Mouse (Mus musculus) heart, embryonic 15.5 days (tissue): ENCODE measurements at regions not wholly inside any gene's neighbourhood (a gene's known extent, or its start where the extent isn't known, plus 50 kb on each side); places are given as distances from the start of the nearest gene placed in this dataset.

Experiments
- ATAC-seq: fragments of 200-750 bp; cut with Nextera tagmentation; replicated peaks from 2 replicates; pipeline ENCODE4 v1.8.0; 2017; ENCODE audit warnings: low read depth, moderate TSS enrichment; ENCODE audit not compliant: insufficient number of reproducible peaks, insufficient read depth, low FRiP score
- H3K27ac ChIP-seq: fragments of 300-500 bp; sonication (generic); 2 replicates; pipeline ENCODE4 v1.5.1; 2015; ENCODE audit warnings: mild to moderate bottlenecking, inconsistent platforms
- H3K27me3 ChIP-seq: fragments of 300-500 bp; sonication (generic); 2 replicates; pipeline ENCODE4 v1.6.1; 2015; ENCODE audit warnings: inconsistent platforms
- H3K36me3 ChIP-seq: fragments of 300-500 bp; sonication (generic); 2 replicates; pipeline ENCODE4 v1.6.1; 2015; ENCODE audit warnings: mild to moderate bottlenecking, inconsistent platforms
- H3K4me1 ChIP-seq: fragments of 300-500 bp; sonication (generic); replicated peaks from 2 replicates; pipeline ENCODE4 v1.6.1; 2015; ENCODE audit warnings: inconsistent platforms
- H3K4me2 ChIP-seq: fragments of 300-500 bp; sonication (generic); 2 replicates; pipeline ENCODE4 v1.6.1; 2015; ENCODE audit warnings: inconsistent platforms, mild to moderate bottlenecking, moderate library complexity
- H3K4me3 ChIP-seq: fragments of 300-500 bp; sonication (generic); 2 replicates; pipeline ENCODE4 v1.5.1; 2015; ENCODE audit warnings: mild to moderate bottlenecking, inconsistent platforms
- H3K9ac ChIP-seq: fragments of 300-500 bp; sonication (generic); 2 replicates; pipeline ENCODE4 v1.6.1; 2015; ENCODE audit warnings: mild to moderate bottlenecking, inconsistent platforms
- H3K9me3 ChIP-seq: fragments of 300-500 bp; sonication (generic); replicated peaks from 2 replicates; pipeline ENCODE4 v1.6.1; 2016; ENCODE audit warnings: inconsistent platforms
- WGBS: fragments of 180-500 bp; shearing (Covaris S2); methylation state at CpG from one replicate; pipeline ENCODE4 v1.1.7; 2015; ENCODE audit warnings: mixed read lengths; 5-methylcytosine and 5-hydroxymethylcytosine counted together

DNA sequence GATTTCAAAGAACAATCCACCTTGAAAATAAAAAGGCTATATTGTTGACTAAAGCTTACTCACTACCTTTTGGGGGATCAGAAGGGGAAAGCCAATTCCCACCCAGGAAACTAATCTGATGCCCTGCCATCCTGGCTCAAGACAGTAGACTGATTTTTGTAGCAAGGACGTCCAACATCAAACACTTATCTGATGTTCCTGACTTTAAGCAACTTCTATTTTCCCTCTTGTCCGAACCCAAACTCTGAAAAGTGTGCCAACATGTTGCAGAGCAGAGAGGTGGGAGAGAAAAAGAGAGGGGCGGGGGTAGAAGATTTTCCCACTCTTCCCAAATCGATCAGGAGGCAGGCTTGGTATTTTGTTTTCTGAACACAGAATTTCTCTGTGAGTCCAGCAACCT is 201.0 kb downstream of the Nr2f2 start:
- WGBS: 57% methylated on average over 4 of the region's 4 CpGs
- Histone ChIP-seq H3K9me3 (no peaks in the 10 kb centered on the region), H3K9ac (no peak overlapping the region), H3K27ac (no peak overlapping the region), H3K4me1 (no peaks in the 10 kb centered on the region), H3K36me3 (no peaks in the 10 kb centered on the region), H3K27me3 (no peaks in the 10 kb centered on the region), H3K4me3 (no peak overlapping the region), H3K4me2 (no peak overlapping the region)
- ATAC-seq: no peak

DNA sequence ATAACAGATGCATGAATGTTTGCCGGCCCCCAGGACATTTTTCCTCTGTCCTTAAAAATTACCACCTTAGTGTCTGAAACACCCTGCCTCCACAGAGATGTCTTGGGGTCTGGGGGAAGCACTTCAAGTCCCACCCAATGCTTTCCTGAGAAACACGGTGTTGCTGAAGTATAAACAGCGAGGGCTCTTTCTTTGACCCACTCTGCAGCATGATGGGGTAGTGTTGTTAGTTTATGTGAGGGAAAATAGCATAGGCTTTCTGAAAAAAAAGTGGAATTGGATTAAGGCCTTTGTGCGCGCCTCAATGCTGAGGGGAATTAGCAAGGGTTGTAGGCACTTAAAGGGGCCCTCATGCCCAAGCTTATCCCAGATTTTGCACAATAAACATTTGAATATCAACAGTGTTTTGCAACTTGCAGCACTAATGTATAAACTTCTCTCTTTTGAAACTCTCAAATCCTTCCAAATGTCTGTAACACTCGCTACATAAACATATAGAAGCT is 201.8 kb downstream of the Nr2f2 start:
- Histone ChIP-seq H3K27ac (no peak overlapping the region), H3K4me2 (no peak overlapping the region), H3K27me3 (no peaks in the 10 kb centered on the region), H3K9me3 (no peaks in the 10 kb centered on the region), H3K4me1 (no peaks in the 10 kb centered on the region), H3K9ac (no peak overlapping the region), H3K36me3 (no peaks in the 10 kb centered on the region), H3K4me3 (no peak overlapping the region)
- no peak for ATAC-seq
- WGBS: 62% methylated on average over 6 of the region's 6 CpGs

DNA sequence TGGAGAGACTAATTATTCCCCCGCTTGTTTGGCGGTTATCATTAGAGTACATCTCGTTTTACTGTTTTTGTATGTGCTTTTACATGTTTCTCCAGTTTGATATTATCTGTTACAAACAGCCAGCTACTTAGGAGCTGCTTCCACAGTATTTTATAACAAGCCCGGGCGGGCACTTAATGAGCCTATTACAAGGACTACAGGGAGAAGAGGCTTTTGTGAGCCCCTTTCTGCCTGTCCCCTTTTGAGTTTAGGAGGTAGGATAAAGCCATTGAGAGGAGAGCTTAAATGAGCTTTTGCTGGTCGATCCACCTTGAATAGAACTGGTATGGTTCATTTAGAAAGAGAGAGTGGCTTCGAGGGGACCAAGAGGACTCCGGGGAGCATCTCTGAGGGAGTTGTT is 208.0 kb downstream of the Nr2f2 start:
- H3K36me3 ChIP-seq: no peaks in the 10 kb centered on the region
- H3K4me3 ChIP-seq: no peak overlapping the region
- H3K4me2 ChIP-seq: no peak overlapping the region
- no peak overlapping the region for H3K9ac ChIP-seq
- H3K4me1 ChIP-seq: no peaks in the 10 kb centered on the region
- ATAC-seq: no peak
- 74% methylated on average over 8 of the region's 8 CpGs for WGBS
- no peaks in the 10 kb centered on the region for H3K9me3 ChIP-seq
- no peak overlapping the region for H3K27ac ChIP-seq
- H3K27me3 ChIP-seq: no peaks in the 10 kb centered on the region

DNA sequence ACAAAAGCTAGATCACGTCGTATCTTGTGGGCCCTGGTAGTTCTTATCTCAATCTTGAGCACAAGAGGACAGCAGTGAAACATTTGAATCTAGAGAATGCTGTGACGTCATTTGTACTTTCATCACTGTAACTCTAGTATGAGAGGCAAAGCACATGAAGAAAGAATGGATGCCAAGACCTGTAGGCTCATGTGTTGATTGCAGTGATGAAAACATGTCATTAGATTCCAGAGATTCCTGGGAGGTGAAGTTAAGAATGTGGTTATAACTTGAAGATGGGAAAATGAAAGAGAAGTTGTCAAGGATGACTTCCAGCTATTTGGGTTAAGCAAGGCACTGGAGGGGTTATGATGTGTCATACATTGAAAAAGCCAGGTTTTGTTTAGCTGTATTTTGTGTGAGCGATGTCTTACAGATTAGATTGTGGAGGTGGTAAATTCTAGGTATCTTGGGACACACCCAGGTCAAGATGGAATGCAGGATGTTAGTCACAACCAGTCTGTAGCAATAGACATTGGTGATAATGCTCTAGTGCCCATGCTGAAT is 221.7 kb downstream of the Nr2f2 start:
- 48% methylated on average over 4 of the region's 4 CpGs for WGBS
- ATAC-seq: no peak

DNA sequence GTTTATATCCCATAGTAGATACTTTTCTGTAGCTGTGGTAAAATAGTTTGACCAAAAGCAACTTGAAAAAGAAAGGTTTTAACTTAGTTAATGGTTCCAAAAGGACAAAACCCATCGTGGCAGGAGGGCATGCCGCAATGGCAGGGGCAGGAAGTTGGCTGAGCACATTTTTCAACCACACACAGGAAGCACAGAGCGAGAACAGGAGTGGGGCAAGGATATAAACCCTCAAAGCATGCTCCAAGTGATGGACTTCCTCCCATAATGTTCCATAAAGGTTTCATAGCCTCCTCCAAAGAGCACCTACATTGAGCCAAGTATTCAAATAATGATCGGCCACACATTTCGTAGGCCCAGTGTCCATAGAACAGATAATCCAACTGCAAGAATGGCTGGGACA is 229.7 kb downstream of the Nr2f2 start:
- Histone ChIP-seq H3K27me3 (no peaks in the 10 kb centered on the region), H3K27ac (no peak overlapping the region), H3K4me1 (no peaks in the 10 kb centered on the region), H3K9ac (no peak overlapping the region), H3K4me2 (no peak overlapping the region), H3K36me3 (no peaks in the 10 kb centered on the region), H3K4me3 (no peak overlapping the region), H3K9me3 (no peaks in the 10 kb centered on the region)
- WGBS: 79% methylated on average over 5 of the region's 5 CpGs
- no peak for ATAC-seq

More for the DNA sequence above, 221.7 kb downstream of the Nr2f2 start:
- no peaks in the 10 kb centered on the region for H3K4me1 ChIP-seq
- H3K36me3 ChIP-seq: no peaks in the 10 kb centered on the region
- H3K27ac ChIP-seq: no peak overlapping the region
- H3K27me3 ChIP-seq: no peaks in the 10 kb centered on the region
- H3K9me3 ChIP-seq: no peaks in the 10 kb centered on the region
- H3K4me3 ChIP-seq: no peak overlapping the region
- no peak overlapping the region for H3K9ac ChIP-seq
- no peak overlapping the region for H3K4me2 ChIP-seq

DNA sequence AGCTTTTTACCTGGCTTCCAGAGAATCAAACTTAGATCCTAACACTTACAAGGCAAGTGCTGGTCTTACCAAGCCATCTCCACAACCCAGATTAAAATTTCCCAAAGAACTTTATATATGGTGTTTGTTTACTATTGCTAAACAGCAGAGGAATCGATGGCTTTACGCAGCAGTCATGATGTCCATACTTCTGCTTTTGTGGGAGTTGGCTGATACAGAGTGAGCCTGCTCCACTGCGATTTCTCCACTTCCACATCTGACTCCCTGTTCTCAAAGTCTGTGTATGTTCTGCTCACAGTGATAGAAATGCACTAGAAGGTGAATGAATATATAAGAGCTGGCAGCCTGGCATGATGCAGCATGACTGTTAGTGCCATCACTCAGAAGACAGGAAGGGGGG is 231.1 kb downstream of the Nr2f2 start:
- Histone ChIP-seq H3K9ac (no peak overlapping the region), H3K27me3 (no peaks in the 10 kb centered on the region), H3K4me1 (no peaks in the 10 kb centered on the region), H3K4me3 (no peak overlapping the region), H3K9me3 (no peaks in the 10 kb centered on the region), H3K36me3 (no peaks in the 10 kb centered on the region), H3K4me2 (no peak overlapping the region), H3K27ac (no peak overlapping the region)
- no peak for ATAC-seq
- WGBS: 80% methylated on average over 3 of the region's 3 CpGs

DNA sequence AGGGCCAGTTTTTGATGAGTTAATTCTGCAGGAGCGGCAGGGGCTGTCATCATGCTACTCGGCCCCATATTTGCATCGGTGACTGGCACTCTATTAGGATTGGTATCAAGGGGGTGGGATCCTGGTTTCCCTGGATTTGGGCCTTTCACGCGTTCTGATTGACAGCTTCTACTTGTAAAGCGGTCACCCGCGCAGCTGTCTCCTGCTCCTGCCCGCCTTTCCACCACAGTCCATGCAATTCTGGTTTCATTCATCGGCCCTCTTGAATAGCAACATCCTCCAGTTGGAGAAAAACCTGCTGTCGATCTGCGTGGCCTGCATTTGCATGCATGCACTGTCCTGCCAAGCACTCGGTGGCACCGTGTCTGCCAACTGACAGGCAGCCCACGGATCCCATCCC is 236.6 kb downstream of the Nr2f2 start:
- Histone ChIP-seq H3K4me2 (no peak overlapping the region), H3K27ac (no peak overlapping the region), H3K4me3 (no peak overlapping the region), H3K4me1 (no peaks in the 10 kb centered on the region), H3K9ac (no peak overlapping the region), H3K36me3 (no peaks in the 10 kb centered on the region), H3K9me3 (no peaks in the 10 kb centered on the region), H3K27me3 (no peaks in the 10 kb centered on the region)
- WGBS: 81% methylated on average over 15 of the region's 15 CpGs
- ATAC-seq: no peak

GRCm38 (mm10) chr7:70122818-70123217 is 243.7 kb downstream of the Nr2f2 start:
- Histone ChIP-seq H3K36me3 (no peaks in the 10 kb centered on the region), H3K27ac (no peak overlapping the region), H3K4me3 (no peak overlapping the region), H3K9ac (no peak overlapping the region), H3K27me3 (peaks cover 4% of the 10 kb centered on the region), H3K4me1 (peaks cover 7% of the 10 kb centered on the region; the same call in 1 of the 2 replicates), H3K9me3 (no peaks in the 10 kb centered on the region), H3K4me2 (no peak overlapping the region)
- WGBS: 79% methylated on average over 9 of the region's 9 CpGs
- ATAC-seq: no peak

- ATAC-seq: no peak
Measured at GRCm38 (mm10) chr7:70119517-70119916, 247.0 kb downstream of the Nr2f2 start.

DNA sequence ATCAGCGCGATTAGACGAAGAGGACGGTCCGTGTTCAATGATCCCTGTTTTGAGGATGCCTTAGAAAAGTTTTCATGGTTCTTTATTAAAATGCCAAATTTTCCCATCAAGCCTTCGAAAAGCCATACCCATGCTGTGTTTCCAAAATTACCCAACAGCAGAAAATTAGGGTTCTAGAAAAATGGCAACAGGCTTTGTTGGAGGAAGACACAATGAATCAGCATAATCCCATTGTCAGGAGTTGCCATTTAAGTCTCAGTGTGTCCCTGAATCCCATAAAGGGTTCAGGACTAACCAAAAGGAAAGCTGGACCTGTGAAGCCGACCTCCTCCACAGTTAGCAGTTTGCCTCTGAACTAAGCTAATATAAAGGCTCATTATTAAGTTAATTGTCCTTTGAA is 247.6 kb downstream of the Nr2f2 start:
- peak overlapping the region; percentile 42 for H3K4me3 ChIP-seq
- H3K27me3 ChIP-seq: peaks cover 13% of the 10 kb centered on the region
- H3K9me3 ChIP-seq: no peaks in the 10 kb centered on the region
- 42% methylated on average over 7 of the region's 7 CpGs for WGBS
- no peak overlapping the region for H3K9ac ChIP-seq
- H3K4me1 ChIP-seq: peaks cover 7% of the 10 kb centered on the region; the same call in 1 of the 2 replicates
- no peaks in the 10 kb centered on the region for H3K36me3 ChIP-seq
- H3K4me2 ChIP-seq: peak overlapping the region; percentile 68
- no peak overlapping the region for H3K27ac ChIP-seq
- no peak for ATAC-seq

More at GRCm38 (mm10) chr7:70119517-70119916, 247.0 kb downstream of the Nr2f2 start:
- no peaks in the 10 kb centered on the region for H3K36me3 ChIP-seq
- H3K27me3 ChIP-seq: peaks cover 13% of the 10 kb centered on the region
- H3K9me3 ChIP-seq: no peaks in the 10 kb centered on the region
- 70% methylated on average over 8 of the region's 8 CpGs for WGBS
- H3K9ac ChIP-seq: no peak overlapping the region
- H3K4me2 ChIP-seq: no peak overlapping the region
- no peak overlapping the region for H3K4me3 ChIP-seq
- no peak overlapping the region for H3K27ac ChIP-seq
- peaks cover 7% of the 10 kb centered on the region; the same call in 1 of the 2 replicates for H3K4me1 ChIP-seq

GRCm38 (mm10) chr7:70117930-70118922 is 248.3 kb downstream of the Nr2f2 start:
- ATAC-seq: no peak
- Histone ChIP-seq H3K27ac (no peak overlapping the region), H3K4me1 (peaks cover 7% of the 10 kb centered on the region; the same call in 1 of the 2 replicates), H3K36me3 (no peaks in the 10 kb centered on the region), H3K27me3 (peaks cover 13% of the 10 kb centered on the region), H3K9me3 (no peaks in the 10 kb centered on the region), H3K4me2 (peak overlapping the region; percentile 68), H3K9ac (no peak overlapping the region), H3K4me3 (peak overlapping the region; percentile 42)
- WGBS: 22% methylated on average over 21 of the region's 21 CpGs
